Mouse (Mus musculus): ENCODE results near the gene Cyp2b13. TPM values are rescaled to one million over a fixed set of nuclear protein-coding genes. Genes with fewer than 3 reads are reported as not detected.
"Not testable (repeated sequence)": the region's sequence is repeated elsewhere in the genome, so short reads cannot be mapped to it uniquely, and the experiment has no call there.

The Cyp2b13 gene
- polyA plus RNA-seq (2012; rRNA removed) (0.13 and 0.17 TPM in 2 replicates), polyA plus RNA-seq (2014; fragmentation: Nextera tagmentation; extraction: Ambion mirVana) (0.15 and 0.21 TPM in 2 replicates)

DNA sequence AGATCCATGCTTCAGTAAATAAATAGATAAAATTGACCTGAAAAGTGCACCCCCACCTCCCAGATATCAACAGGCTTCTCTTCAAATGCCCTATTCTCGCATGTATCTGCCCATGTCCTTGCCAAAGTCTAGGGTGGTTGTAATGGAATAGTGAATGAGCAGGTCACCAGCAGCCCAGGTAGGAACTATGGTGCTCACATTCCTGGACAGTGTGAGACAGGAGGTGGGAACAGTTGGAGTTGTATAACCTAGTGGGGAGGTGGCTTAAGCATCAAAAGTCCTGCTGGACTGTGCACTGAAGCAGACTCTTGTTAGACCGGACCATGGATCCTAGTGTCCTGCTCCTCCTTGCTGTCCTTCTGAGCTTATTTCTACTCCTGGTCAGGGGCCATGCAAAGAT is at the start of gene Cyp2b13:
Cyp2b13 (plus strand) TSS at position 301 of the 400 bp plus-strand sequence.
- H3K36me3 ChIP-seq (replicated peaks; ENCODE audit: control insufficient read depth, insufficient read depth, low read depth); H3K4me2 ChIP-seq (ENCODE audit: low read depth); DNase-seq (ENCODE audit: low read depth in 3 of 3, low spot score in 3 of 3); ATAC-seq (ENCODE audit: insufficient read depth); H3K9me3 ChIP-seq (ENCODE audit: control insufficient read depth, low read length); H3K9ac ChIP-seq (replicated peaks); H3K4me1 ChIP-seq (replicated peaks; ENCODE audit: control insufficient read depth in 2 of 2, insufficient read depth in 2 of 2, low read length in 1 of 2); H3K4me3 ChIP-seq (ENCODE audit: insufficient read depth in 1 of 2, low read depth in 2 of 2, low read length in 2 of 2); H3K27ac ChIP-seq; H3K27me3 ChIP-seq (ENCODE audit: control insufficient read depth, insufficient read depth, low read length): not testable (repeated sequence)
- 53% methylated on average over 1 of the region's 2 CpGs for WGBS (ENCODE audit: insufficient replicate concordance)

DNA sequence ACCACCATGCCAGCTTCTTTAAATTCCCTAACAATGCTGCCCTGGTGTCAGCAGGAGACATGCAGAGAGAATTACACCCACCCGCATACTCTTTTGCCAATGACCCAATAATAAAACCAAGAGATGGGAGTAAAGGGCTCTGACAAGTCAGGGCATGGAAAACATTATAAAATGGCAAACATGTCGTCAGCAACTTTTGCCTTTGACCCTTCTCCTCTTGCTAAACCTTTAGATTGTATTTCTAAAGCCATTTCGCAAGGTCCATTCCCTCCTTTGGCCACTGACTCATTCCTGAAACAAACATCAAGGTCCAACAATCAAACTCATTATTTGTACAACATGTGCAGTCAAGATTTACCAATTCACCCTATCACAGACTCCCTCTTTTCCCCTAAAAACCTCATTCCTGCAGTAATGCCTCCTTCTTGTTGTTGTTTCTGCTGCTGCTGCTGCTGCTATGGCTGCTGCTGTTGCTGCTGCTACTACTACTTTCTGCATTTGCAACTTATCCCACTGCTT is 41.4 kb upstream of the Cyp2b13 start:
- not testable (repeated sequence) for H3K36me3 ChIP-seq (replicated peaks; ENCODE audit: control insufficient read depth, insufficient read depth, low read depth); H3K27ac ChIP-seq; H3K4me3 ChIP-seq (ENCODE audit: insufficient read depth in 1 of 2, low read depth in 2 of 2, low read length in 2 of 2); DNase-seq (ENCODE audit: low read depth in 3 of 3, low spot score in 3 of 3); H3K9me3 ChIP-seq (ENCODE audit: control insufficient read depth, low read length); H3K27me3 ChIP-seq (ENCODE audit: control insufficient read depth, insufficient read depth, low read length); H3K4me1 ChIP-seq (replicated peaks; ENCODE audit: control insufficient read depth in 2 of 2, insufficient read depth in 2 of 2, low read length in 1 of 2); H3K9ac ChIP-seq (replicated peaks); H3K4me2 ChIP-seq (ENCODE audit: low read depth)
- 60% methylated on average over 1 of the region's 3 CpGs for WGBS (ENCODE audit: insufficient replicate concordance)
- ATAC-seq (ENCODE audit: insufficient read depth): peak; percentile 71

DNA sequence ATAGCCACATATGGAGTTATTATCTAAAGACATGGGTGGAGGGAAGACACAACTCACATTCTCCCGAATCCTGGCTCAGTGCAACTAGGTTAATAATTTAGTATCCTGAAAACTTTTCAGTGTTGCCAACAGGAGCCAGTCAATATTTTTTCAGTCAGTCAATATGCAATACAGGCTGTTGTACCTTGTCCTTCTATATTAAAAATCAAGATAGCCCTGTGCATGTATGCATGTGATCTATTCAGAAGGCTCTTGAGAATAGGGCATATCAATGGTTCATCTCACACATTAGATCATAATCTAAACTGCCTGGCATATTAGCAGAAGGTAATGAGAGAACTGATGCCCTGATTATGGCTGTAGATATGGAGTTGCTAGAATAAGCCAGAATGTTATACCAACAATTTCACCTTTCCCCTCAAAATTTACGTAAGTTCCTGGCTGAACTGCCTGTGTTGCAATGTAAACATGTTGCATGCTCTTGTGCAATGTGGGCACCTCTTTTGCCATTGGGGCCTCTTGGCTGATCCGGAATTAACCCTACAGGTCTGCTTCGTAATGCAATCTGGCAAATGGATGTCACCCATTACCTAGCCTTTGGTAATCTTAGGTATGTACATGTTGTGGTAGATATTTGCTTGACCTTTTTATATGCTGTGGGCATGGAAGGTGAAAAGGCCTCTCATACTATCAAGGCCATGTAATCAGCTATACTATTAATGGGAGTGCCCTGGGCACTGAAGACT is 6.2 kb upstream of the Cyp2b13 start:
- H3K36me3 ChIP-seq (replicated peaks; ENCODE audit: control insufficient read depth, insufficient read depth, low read depth); H3K4me3 ChIP-seq (ENCODE audit: insufficient read depth in 1 of 2, low read depth in 2 of 2, low read length in 2 of 2); H3K4me2 ChIP-seq (ENCODE audit: low read depth); H3K4me1 ChIP-seq (replicated peaks; ENCODE audit: control insufficient read depth in 2 of 2, insufficient read depth in 2 of 2, low read length in 1 of 2); H3K27ac ChIP-seq; DNase-seq (ENCODE audit: low read depth in 3 of 3, low spot score in 3 of 3); H3K9ac ChIP-seq (replicated peaks); H3K9me3 ChIP-seq (ENCODE audit: control insufficient read depth, low read length); H3K27me3 ChIP-seq (ENCODE audit: control insufficient read depth, insufficient read depth, low read length): not testable (repeated sequence)
- peak; percentile 43; the same call in 1 of the 2 replicates for ATAC-seq (ENCODE audit: insufficient read depth)
- WGBS (ENCODE audit: insufficient replicate concordance): 42% methylated on average over 3 of the region's 4 CpGs

DNA sequence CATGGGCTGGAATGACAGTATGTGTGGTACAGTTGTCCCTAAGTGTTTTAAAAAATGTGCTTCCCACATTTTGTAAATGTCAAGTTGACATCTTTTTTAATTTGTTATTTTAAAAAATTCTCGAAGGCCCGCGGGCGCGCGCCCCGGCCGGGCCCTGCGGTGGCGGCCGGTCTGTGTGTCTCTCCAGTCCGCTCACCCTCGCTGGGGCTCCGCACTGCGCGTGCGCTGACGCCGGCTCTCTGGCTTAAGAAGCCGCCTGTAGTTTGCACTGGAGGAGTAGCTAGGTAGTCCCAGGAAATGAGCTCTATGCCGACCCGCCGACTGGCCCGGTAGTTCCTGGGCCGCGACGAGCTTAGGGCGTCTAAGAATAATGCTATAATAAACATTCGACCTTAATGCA is 10.4 kb downstream of the Cyp2b13 start:
- H3K9me3 ChIP-seq (ENCODE audit: control insufficient read depth, low read length); H3K4me1 ChIP-seq (replicated peaks; ENCODE audit: control insufficient read depth in 2 of 2, insufficient read depth in 2 of 2, low read length in 1 of 2); H3K27me3 ChIP-seq (ENCODE audit: control insufficient read depth, insufficient read depth, low read length); DNase-seq (ENCODE audit: low read depth in 3 of 3, low spot score in 3 of 3); H3K4me2 ChIP-seq (ENCODE audit: low read depth); H3K9ac ChIP-seq (replicated peaks); ATAC-seq (ENCODE audit: insufficient read depth); H3K4me3 ChIP-seq (ENCODE audit: insufficient read depth in 1 of 2, low read depth in 2 of 2, low read length in 2 of 2); H3K27ac ChIP-seq; H3K36me3 ChIP-seq (replicated peaks; ENCODE audit: control insufficient read depth, insufficient read depth, low read depth): not testable (repeated sequence)
- 49% methylated on average over 29 of the region's 29 CpGs for WGBS (ENCODE audit: insufficient replicate concordance)

DNA sequence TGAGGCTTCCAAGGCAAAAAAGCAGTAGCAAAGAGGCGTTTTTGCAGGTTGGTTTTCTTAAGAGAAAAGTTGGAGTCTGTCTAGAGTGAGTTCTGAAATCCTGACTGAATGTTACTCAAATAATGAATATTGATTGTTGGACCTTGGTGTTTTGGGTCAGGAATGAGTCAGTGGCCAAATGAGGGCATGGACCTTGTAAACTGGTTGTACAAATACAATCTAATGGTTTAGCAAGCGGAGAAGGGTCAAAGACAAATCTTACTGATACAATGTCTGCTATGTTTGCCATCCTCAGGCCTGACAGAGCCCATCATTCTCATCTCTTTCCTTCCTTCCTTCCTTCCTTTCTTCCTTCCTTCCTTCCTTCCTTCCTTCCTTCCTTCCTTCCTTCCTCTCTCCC is 21.3 kb downstream of the Cyp2b13 start:
- no peaks in the 10 kb centered on the region; a peak in 1 of 4 replicates for H3K4me1 ChIP-seq (replicated peaks; ENCODE audit: control insufficient read depth in 2 of 2, insufficient read depth in 2 of 2, low read length in 1 of 2)
- peak in 2 of 3 experiments; percentile 1 to 16 for DNase-seq (ENCODE audit: low read depth in 3 of 3, low spot score in 3 of 3)
- no peak overlapping the region for H3K27ac ChIP-seq
- TF ChIP-seq CTCF (IDR thresholded peaks at IDR 0.05; ENCODE audit: low read depth) (no peak), EP300 (IDR thresholded peaks at IDR 0.05; ENCODE audit: low read depth) (no peak)
- H3K9ac ChIP-seq (replicated peaks): no peak overlapping the region
- H3K36me3 ChIP-seq (replicated peaks; ENCODE audit: control insufficient read depth, insufficient read depth, low read depth): no peaks in the 10 kb centered on the region
- 28% methylated on average over 2 of the region's 2 CpGs for WGBS (ENCODE audit: insufficient replicate concordance)
- no peak overlapping the region for H3K4me3 ChIP-seq (ENCODE audit: insufficient read depth in 1 of 2, low read depth in 2 of 2, low read length in 2 of 2)
- no peak overlapping the region for H3K4me2 ChIP-seq (ENCODE audit: low read depth)
- peak; percentile 39; the same call in 1 of the 2 replicates for ATAC-seq (ENCODE audit: insufficient read depth)
- H3K9me3 ChIP-seq (ENCODE audit: control insufficient read depth, low read length): no peaks in the 10 kb centered on the region
- H3K27me3 ChIP-seq (ENCODE audit: control insufficient read depth, insufficient read depth, low read length): no peaks in the 10 kb centered on the region

All from liver, embryonic 14.5 days (tissue).